Mouse (Mus musculus): ENCODE measurements around the gene Qars.
A peak's percentile ranks its signal among the peaks of the same experiment; 100 is the strongest.

The Qars gene

DNA sequence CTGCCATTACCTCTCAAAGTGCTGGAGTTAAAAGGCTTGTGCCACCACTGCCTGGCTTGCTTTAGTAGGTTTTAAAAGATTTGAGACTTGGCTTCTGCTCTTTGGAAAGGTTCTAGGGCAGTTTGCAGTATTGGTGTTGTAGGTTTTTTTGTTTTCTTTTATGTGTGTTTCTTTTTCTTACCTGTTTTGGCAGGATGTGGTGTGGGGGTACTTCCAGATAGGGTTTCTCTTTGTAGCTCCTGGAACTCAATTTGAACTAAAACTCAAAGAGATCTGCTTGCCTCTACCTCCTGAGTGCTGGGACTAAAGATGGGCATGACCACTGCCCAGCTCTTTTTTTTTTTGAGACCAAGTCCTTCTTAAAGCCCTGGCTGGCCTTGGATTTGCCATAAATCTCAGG is 33.3 kb downstream of the Qars start:
- no peak for DNase-seq

GRCm38 (mm10) chr9:108545986-108546385 is 38.5 kb downstream of the Qars start:
- no peak for DNase-seq

GRCm38 (mm10) chr9:108546875-108547274 is 39.4 kb downstream of the Qars start:
- no peak for DNase-seq

- DNase-seq = no peak
Observed at GRCm38 (mm10) chr9:108559169-108559568, 51.7 kb downstream of the Qars start.

DNA sequence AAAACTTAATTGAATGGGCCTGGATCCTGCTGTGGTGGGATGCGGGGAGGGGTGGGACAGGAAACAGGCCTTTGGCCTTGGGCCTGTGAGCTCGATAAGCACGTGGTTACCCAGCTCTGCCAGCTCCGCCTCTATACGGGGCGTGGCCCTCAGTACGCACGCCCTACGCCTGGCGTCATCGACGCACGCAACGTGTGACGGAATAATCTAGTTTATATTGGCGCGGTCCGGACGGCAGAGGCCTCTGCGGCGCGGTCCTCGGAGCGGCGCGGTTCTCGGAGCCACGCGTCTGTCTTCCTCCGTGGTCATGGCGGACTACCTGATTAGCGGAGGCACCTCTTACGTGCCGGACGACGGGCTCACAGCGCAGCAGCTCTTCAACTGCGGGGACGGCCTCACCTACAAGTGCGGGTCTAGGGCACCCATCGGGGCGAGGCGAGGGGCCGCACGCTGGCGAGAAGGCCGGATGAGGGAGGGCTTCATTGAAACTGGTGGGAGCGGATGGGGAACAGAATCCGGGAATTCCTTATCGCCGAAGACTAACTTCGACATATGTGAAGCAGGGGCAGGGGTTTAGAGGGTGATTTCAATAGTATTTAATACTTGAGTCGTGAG is 52.8 kb downstream of the Qars start, which contains the start of gene Impdh2:
Gene Impdh2 (plus strand): TSS at position 60 of the 615 bp plus-strand sequence.
- peak; percentile 97 for DNase-seq

DNA sequence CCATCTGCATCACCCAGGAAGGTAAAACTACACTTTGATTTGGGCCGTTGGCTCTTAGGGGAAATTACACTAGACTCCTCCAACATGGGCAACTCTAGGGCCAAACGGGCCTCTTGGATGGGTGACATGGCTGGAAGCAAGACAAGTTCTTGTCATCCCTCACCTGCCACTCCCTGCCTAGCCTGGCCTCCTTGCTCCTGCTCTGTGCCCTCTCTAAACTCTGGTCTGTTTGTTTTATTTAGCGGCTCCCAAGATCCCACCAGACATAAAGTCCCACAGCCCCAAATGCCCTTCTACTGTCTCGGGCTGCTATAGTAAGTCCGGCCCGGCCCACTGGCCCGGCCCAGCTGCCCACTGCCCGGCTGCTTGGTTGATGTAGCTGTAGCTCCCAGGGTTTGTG is 56.2 kb downstream of the Qars start:
- no peak for DNase-seq

GRCm38 (mm10) chr9:108564131-108564530 is 56.6 kb downstream of the Qars start:
- no peak for DNase-seq
